Mouse (Mus musculus): ENCODE measurements around the gene Gata3. TPM values are rescaled to one million over a fixed set of nuclear protein-coding genes. Genes with fewer than 3 reads are reported as not detected.

The Gata3 gene
- total and polyA plus RNA-seq, 3 experiments, result 0.08 to 0.63 (median 0.11) TPM

- Histone ChIP-seq H3K9me3 (replicated peaks; ENCODE audit: low read length) (peaks cover 3% of the 10 kb centered on the region), H3K4me2 (ENCODE audit: insufficient read depth, low read depth, poor library complexity, severe bottlenecking) (peak overlapping the region; percentile 83), H3K4me1 (ENCODE audit: control insufficient read depth in 1 of 2, insufficient read depth in 2 of 2) (0 out of 4 replicates have a peak, but pooled peaks cover 0 to 2% of the 10 kb centered on the region in 2 experiments), H3K36me3 (replicated peaks in 1 of 2; ENCODE audit: control insufficient read depth in 1 of 2, insufficient read depth in 1 of 2, low read length in 1 of 2) (no peaks in the 10 kb centered on the region), H3K27ac (ENCODE audit: insufficient read depth, low read depth) (0 out of 2 replicates have a peak overlapping the region, but pooled peaks have one; percentile 27), H3K79me2 (replicated peaks; ENCODE audit: control insufficient read depth, extremely low read depth, insufficient read depth, poor library complexity, severe bottlenecking) (no peaks in the 10 kb centered on the region), H3K9ac (ENCODE audit: insufficient read depth, low read depth) (peak overlapping the region; percentile 84; the same call in 1 of the 2 replicates), H3K27me3 (replicated peaks) (no peaks in the 10 kb centered on the region), H3K4me3 (replicated peaks in 1 of 3; ENCODE audit: low read depth in 2 of 3, low read length in 2 of 3, poor library complexity in 1 of 3) (peak overlapping the region; percentile 52 to 69 (median 60))
- dilution Hi-C loops (cut with MboI; ENCODE audit: extremely low pct_ligation_motif_present, extremely low pct_unique_long_range_greater_than_20kb, low sequenced_read_pairs), result no loop called here
- in situ Hi-C loops (cut with MboI; ENCODE audit: low pct_ligation_motif_present, low pct_unique_long_range_greater_than_20kb, low sequenced_read_pairs), result loop anchor here (25.0 kb wide), 1 partner anchor 417 kb away; no protein-coding TSS in a partner anchor
- TF ChIP-seq UBTF (IDR thresholded peaks at IDR 0.05; ENCODE audit: low read depth, low read length) (no peak), SMC3 (IDR thresholded peaks at IDR 0.05; ENCODE audit: low read depth, low read length) (peak; percentile 91), RAD21 (IDR thresholded peaks at IDR 0.05; ENCODE audit: low read depth, low read length) (peak; percentile 98), CHD2 (IDR thresholded peaks at IDR 0.05; ENCODE audit: low read length) (no peak), ELF1 (IDR thresholded peaks at IDR 0.05; ENCODE audit: low read depth, low read length) (peak; percentile 49; the same call in 1 of the 2 replicates), ZMIZ1 (IDR thresholded peaks at IDR 0.05; ENCODE audit: low read depth, low read length) (no peak), USF2 (conservative IDR thresholded peaks at IDR 0.05; ENCODE audit: low read depth, low read length) (no peak), IRF4 (IDR thresholded peaks at IDR 0.05; ENCODE audit: low read depth, low read length) (0 out of 2 replicates have a peak, but pooled peaks have one; percentile 34), ZC3H11A (IDR thresholded peaks at IDR 0.05; ENCODE audit: low read depth, low read length) (peak; percentile 78), PAX5 (IDR thresholded peaks at IDR 0.05; ENCODE audit: low read length) (no peak), MYC (IDR thresholded peaks at IDR 0.05; ENCODE audit: low read depth, low read length) (no peak), SIN3A (IDR thresholded peaks at IDR 0.05; ENCODE audit: low read length) (peak; percentile 6; the same call in 1 of the 2 replicates), HCFC1 (IDR thresholded peaks at IDR 0.05; ENCODE audit: low read depth, low read length) (peak; percentile 49; the same call in 1 of the 2 replicates), NRF1 (IDR thresholded peaks at IDR 0.05; ENCODE audit: low read depth, low read length) (no peak), CTCF (conservative IDR thresholded peaks at IDR 0.05 in 1 of 2, IDR thresholded peaks at IDR 0.05 in 1 of 2; ENCODE audit: low read depth in 2 of 2, low read length in 2 of 2) (peak; percentile 52 to 88), NELFE (IDR thresholded peaks at IDR 0.05; ENCODE audit: low read depth, low read length) (peak; percentile 47; the same call in 1 of the 2 replicates), TBP (conservative IDR thresholded peaks at IDR 0.05; ENCODE audit: low read depth, low read length) (0 out of 2 replicates have a peak, but pooled peaks have one; percentile 55), KAT2A (IDR thresholded peaks at IDR 0.05; ENCODE audit: insufficient replicate concordance, low read length) (no peak), MAZ (IDR thresholded peaks at IDR 0.05; ENCODE audit: low read depth, low read length) (peak; percentile 69; the same call in 1 of the 2 replicates), MEF2A (IDR thresholded peaks at IDR 0.05; ENCODE audit: borderline replicate concordance, low read depth, low read length) (peak; percentile 52; the same call in 1 of the 2 replicates), MAX (IDR thresholded peaks at IDR 0.05; ENCODE audit: low read length) (no peak; the same call in 1 of the 2 replicates), JUND (conservative IDR thresholded peaks at IDR 0.05; ENCODE audit: low read depth, low read length) (no peak), TCF12 (IDR thresholded peaks at IDR 0.05; ENCODE audit: low read depth, low read length) (0 out of 2 replicates have a peak, but pooled peaks have one; percentile 40), USF1 (IDR thresholded peaks at IDR 0.05; ENCODE audit: low read depth, low read length) (no peak), ZKSCAN1 (IDR thresholded peaks at IDR 0.05; ENCODE audit: borderline replicate concordance, low read depth, low read length) (no peak), ZNF384 (IDR thresholded peaks at IDR 0.05; ENCODE audit: low read depth, low read length) (no peak)
- DNase-seq (ENCODE audit: extremely low read depth), result peak; percentile 96
These were observed 10.3 kb downstream of the Gata3 start for GRCm38 (mm10) chr2:9879493-9879892.

Measured in CH12.LX (cell line).